Mouse (Mus musculus): ENCODE measurements at regions not wholly inside any gene's neighbourhood (a gene's known extent, or its start where the extent isn't known, plus 50 kb on each side); places are given as distances from the start of the nearest gene placed in this dataset.

DNA sequence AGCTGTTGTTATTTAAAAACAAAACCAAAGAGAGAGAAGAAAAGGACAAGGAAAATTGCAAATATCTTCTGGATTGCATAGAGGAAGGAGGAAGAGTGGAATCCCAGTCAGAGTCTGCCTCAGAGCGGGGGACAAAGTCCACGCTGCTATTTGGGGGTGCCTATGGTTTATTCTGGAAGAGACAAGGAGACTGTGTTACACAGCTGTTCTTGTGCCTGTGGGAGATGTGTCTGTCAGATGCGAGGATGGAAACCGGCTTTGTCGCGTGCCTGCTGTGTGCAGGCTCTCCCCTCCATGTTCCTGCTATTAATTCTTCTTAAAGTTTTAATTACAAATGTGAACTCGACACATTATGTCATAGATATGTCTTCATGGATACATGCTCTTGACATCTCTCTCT is 582.7 kb upstream of the Nrp1 start:
- H3K4me3 ChIP-seq = no peak overlapping the region
- no peaks in the 10 kb centered on the region for H3K27me3 ChIP-seq (ENCODE audit: control insufficient read depth, insufficient read depth, insufficient read length)
- no peak for TF ChIP-seq POLR2AphosphoS2 (IDR thresholded peaks at IDR 0.05; ENCODE audit: insufficient read length, low read depth)
- no peak for TF ChIP-seq MYOG (IDR thresholded peaks at IDR 0.05; ENCODE audit: control insufficient read depth in 1 of 3, insufficient read depth in 1 of 3, insufficient read length in 2 of 3, low read depth in 2 of 3)
- TF ChIP-seq POLR2A (IDR thresholded peaks at IDR 0.05; ENCODE audit: insufficient read length, low read depth) = no peak
- TF ChIP-seq REST (IDR thresholded peaks at IDR 0.05; ENCODE audit: insufficient read depth, insufficient read length) = no peak
- TF ChIP-seq USF1 (IDR thresholded peaks at IDR 0.05; ENCODE audit: low read depth) = no peak
- no peak for TF ChIP-seq SRF (IDR thresholded peaks at IDR 0.05; ENCODE audit: control insufficient read depth, insufficient read length, low read depth)
- TF ChIP-seq TCF12 (IDR thresholded peaks at IDR 0.05; ENCODE audit: insufficient read depth, poor library complexity, severe bottlenecking) = no peak
- no peak for TF ChIP-seq E2F4 (IDR thresholded peaks at IDR 0.05; ENCODE audit: insufficient read depth)
- no peak for TF ChIP-seq CEBPB (IDR thresholded peaks at IDR 0.05; ENCODE audit: insufficient read depth, poor library complexity, severe bottlenecking)
- TF ChIP-seq MAX (IDR thresholded peaks at IDR 0.05; ENCODE audit: low read depth) = no peak
- no peak for TF ChIP-seq TCF3 (IDR thresholded peaks at IDR 0.05; ENCODE audit: insufficient read length, low read depth)
- no peak for TF ChIP-seq MYOD1 (IDR thresholded peaks at IDR 0.05; ENCODE audit: control insufficient read depth in 1 of 3, insufficient read length in 2 of 3, low read depth in 2 of 3)
- H3ac ChIP-seq (ENCODE audit: control insufficient read depth, insufficient read length) = no peak overlapping the region
- no peaks in the 10 kb centered on the region for H3K36me3 ChIP-seq (ENCODE audit: control insufficient read depth, insufficient read depth)
- H3K4me2 ChIP-seq (ENCODE audit: low read depth) = no peak overlapping the region
- H3K79me2 ChIP-seq (ENCODE audit: control insufficient read depth, insufficient read depth) = no peaks in the 10 kb centered on the region

DNA sequence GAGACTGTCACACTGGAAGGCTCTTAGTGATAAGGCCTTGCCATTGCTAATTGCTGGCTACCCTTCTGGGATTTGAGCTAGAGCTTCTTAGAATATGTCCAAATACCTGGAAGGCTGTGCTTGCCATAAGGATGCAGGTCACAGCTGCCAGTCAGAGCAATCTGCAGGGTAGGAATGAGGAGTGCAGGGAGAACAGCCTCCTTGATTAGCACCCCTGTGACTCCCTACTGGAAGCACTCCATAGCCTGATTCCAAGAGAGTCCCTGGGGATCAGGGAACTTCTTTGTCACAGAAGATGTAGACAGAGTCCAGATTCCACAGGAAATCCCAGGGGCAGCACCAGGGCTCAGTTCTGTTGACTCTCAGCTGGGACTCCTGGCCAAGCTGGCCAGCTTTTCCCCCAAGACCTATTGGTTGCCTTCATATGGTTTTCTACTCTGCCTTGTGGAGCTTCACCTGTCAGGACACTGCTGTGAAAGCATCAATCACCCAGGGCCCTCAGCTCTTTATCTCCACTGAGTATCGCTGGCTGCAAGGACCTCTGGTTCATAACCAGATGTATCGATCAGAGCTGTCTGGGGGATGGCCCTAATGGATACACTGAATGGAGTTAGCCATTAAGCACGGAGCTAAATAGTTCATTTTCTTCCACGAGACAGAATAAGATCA is 579.9 kb upstream of the Nrp1 start:
- TF ChIP-seq POLR2A (IDR thresholded peaks at IDR 0.05; ENCODE audit: insufficient read length, low read depth) (no peak), SRF (IDR thresholded peaks at IDR 0.05; ENCODE audit: control insufficient read depth, insufficient read length, low read depth) (no peak), MYOD1 (IDR thresholded peaks at IDR 0.05; ENCODE audit: control insufficient read depth in 1 of 3, insufficient read length in 2 of 3, low read depth in 2 of 3) (no peak), POLR2AphosphoS2 (IDR thresholded peaks at IDR 0.05; ENCODE audit: insufficient read length, low read depth) (no peak), E2F4 (IDR thresholded peaks at IDR 0.05; ENCODE audit: insufficient read depth) (no peak), USF1 (IDR thresholded peaks at IDR 0.05; ENCODE audit: low read depth) (no peak), TCF12 (IDR thresholded peaks at IDR 0.05; ENCODE audit: insufficient read depth, poor library complexity, severe bottlenecking) (no peak)
- no peak overlapping the region for H3ac ChIP-seq (ENCODE audit: control insufficient read depth, insufficient read length)

DNA sequence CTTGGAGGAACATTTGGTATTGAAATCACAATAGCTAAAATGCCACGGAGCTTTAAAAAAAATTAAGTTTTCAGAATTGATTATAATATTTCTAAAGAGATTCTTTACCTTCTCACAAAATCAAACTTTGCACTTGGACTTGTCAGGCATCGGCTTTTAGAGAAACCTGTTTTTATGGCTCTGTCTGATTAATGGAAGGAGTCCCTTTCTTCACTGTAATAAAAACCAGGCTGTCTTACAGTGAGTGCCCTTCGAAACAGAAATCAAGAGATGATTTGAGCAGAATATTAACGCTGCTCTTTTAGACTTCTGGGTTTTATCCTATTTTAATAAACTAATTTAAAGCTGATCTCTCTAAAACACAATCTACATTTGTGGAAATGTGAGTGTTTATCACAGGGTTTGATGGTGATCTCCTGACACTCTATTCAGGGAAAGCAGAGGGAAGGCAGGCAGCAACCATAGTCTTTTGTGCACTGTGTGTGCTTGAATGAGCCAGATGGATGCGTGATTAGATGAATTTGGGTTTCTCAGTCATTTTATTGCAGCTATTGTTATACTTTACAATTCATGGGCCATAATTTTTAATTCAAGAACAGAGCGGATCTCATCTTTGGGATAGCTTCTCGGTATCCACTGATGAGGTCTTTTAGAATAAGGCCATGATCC is 579.2 kb upstream of the Nrp1 start:
- H3ac ChIP-seq (ENCODE audit: control insufficient read depth, insufficient read length) = no peak overlapping the region

More for the DNA sequence above, 579.9 kb upstream of the Nrp1 start:
- H3K79me2 ChIP-seq (ENCODE audit: control insufficient read depth, insufficient read depth) = no peaks in the 10 kb centered on the region
- no peaks in the 10 kb centered on the region for H3K27me3 ChIP-seq (ENCODE audit: control insufficient read depth, insufficient read depth, insufficient read length)
- H3K4me3 ChIP-seq = no peak overlapping the region
- no peak overlapping the region for H3K4me2 ChIP-seq (ENCODE audit: low read depth)
- H3K36me3 ChIP-seq (ENCODE audit: control insufficient read depth, insufficient read depth) = no peaks in the 10 kb centered on the region

DNA sequence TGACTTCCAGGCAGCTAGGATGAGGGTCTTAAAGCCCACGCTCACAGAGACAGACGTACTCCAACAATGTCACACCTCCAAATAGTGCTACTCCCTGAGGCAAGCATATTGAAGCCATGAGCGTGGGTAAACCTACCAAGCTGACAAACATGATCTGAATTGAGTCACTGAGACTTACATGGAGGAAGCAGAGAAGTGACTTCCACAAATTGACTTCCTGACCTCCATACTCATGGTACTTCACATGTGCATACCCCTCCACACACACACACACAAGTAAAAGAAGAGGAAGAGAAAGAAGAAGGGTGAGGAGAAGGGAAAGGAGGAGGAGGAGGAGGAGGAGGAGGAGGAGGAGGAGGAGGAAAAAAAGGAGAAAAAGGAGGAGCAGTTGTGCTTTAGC is 577.8 kb upstream of the Nrp1 start:
- Histone ChIP-seq H3K36me3 (ENCODE audit: control insufficient read depth, insufficient read depth) (no peaks in the 10 kb centered on the region), H3K27me3 (ENCODE audit: control insufficient read depth, insufficient read depth, insufficient read length) (no peaks in the 10 kb centered on the region), H3K4me3 (no peak overlapping the region), H3ac (ENCODE audit: control insufficient read depth, insufficient read length) (no peak overlapping the region), H3K79me2 (ENCODE audit: control insufficient read depth, insufficient read depth) (no peaks in the 10 kb centered on the region), H3K4me2 (ENCODE audit: low read depth) (no peak overlapping the region)
- TF ChIP-seq USF1 (IDR thresholded peaks at IDR 0.05; ENCODE audit: low read depth) (no peak), MYOG (IDR thresholded peaks at IDR 0.05; ENCODE audit: control insufficient read depth in 1 of 3, insufficient read depth in 1 of 3, insufficient read length in 2 of 3, low read depth in 2 of 3) (no peak), POLR2A (IDR thresholded peaks at IDR 0.05; ENCODE audit: insufficient read length, low read depth) (no peak)

More for the DNA sequence above, 579.2 kb upstream of the Nrp1 start:
- no peaks in the 10 kb centered on the region for H3K79me2 ChIP-seq (ENCODE audit: control insufficient read depth, insufficient read depth)
- H3K4me2 ChIP-seq (ENCODE audit: low read depth) = no peak overlapping the region
- TF ChIP-seq MYOG (IDR thresholded peaks at IDR 0.05; ENCODE audit: control insufficient read depth in 1 of 3, insufficient read depth in 1 of 3, insufficient read length in 2 of 3, low read depth in 2 of 3) (no peak), SRF (IDR thresholded peaks at IDR 0.05; ENCODE audit: control insufficient read depth, insufficient read length, low read depth) (no peak), CEBPB (IDR thresholded peaks at IDR 0.05; ENCODE audit: insufficient read depth, poor library complexity, severe bottlenecking) (no peak), REST (IDR thresholded peaks at IDR 0.05; ENCODE audit: insufficient read depth, insufficient read length) (no peak), TCF3 (IDR thresholded peaks at IDR 0.05; ENCODE audit: insufficient read length, low read depth) (no peak), POLR2A (IDR thresholded peaks at IDR 0.05; ENCODE audit: insufficient read length, low read depth) (no peak), E2F4 (IDR thresholded peaks at IDR 0.05; ENCODE audit: insufficient read depth) (no peak), USF1 (IDR thresholded peaks at IDR 0.05; ENCODE audit: low read depth) (no peak)
- no peaks in the 10 kb centered on the region for H3K27me3 ChIP-seq (ENCODE audit: control insufficient read depth, insufficient read depth, insufficient read length)
- H3K4me3 ChIP-seq = no peak overlapping the region
- H3K36me3 ChIP-seq (ENCODE audit: control insufficient read depth, insufficient read depth) = no peaks in the 10 kb centered on the region

DNA sequence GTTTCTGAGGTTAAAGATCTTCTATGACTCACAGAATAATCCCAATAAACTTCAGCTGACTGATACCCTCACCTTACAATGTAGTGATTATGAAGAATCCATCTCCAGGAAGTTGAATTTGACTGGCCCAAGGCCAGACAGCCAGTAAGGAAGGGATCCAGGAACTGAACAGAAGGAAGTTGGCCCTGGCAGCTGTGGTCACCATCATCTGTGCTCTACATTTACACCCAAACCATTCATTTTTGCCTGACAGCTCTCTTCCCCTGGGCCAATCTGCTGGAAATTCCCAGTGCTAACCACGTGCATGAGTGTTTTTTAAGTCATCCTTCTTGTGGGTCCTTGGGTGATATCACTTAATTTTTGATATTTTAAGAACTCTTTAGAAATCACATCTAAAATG is 577.4 kb upstream of the Nrp1 start:
- no peak overlapping the region for H3ac ChIP-seq (ENCODE audit: control insufficient read depth, insufficient read length)
- no peak overlapping the region for H3K4me2 ChIP-seq (ENCODE audit: low read depth)
- H3K36me3 ChIP-seq (ENCODE audit: control insufficient read depth, insufficient read depth) = no peaks in the 10 kb centered on the region
- no peak overlapping the region for H3K4me3 ChIP-seq
- H3K27me3 ChIP-seq (ENCODE audit: control insufficient read depth, insufficient read depth, insufficient read length) = no peaks in the 10 kb centered on the region
- H3K79me2 ChIP-seq (ENCODE audit: control insufficient read depth, insufficient read depth) = no peaks in the 10 kb centered on the region
- TF ChIP-seq TCF3 (IDR thresholded peaks at IDR 0.05; ENCODE audit: insufficient read length, low read depth) (no peak), POLR2AphosphoS2 (IDR thresholded peaks at IDR 0.05; ENCODE audit: insufficient read length, low read depth) (no peak), SRF (IDR thresholded peaks at IDR 0.05; ENCODE audit: control insufficient read depth, insufficient read length, low read depth) (no peak), MYOG (IDR thresholded peaks at IDR 0.05; ENCODE audit: control insufficient read depth in 1 of 3, insufficient read depth in 1 of 3, insufficient read length in 2 of 3, low read depth in 2 of 3) (no peak), MAX (IDR thresholded peaks at IDR 0.05; ENCODE audit: low read depth) (no peak), E2F4 (IDR thresholded peaks at IDR 0.05; ENCODE audit: insufficient read depth) (no peak), CEBPB (IDR thresholded peaks at IDR 0.05; ENCODE audit: insufficient read depth, poor library complexity, severe bottlenecking) (no peak), POLR2A (IDR thresholded peaks at IDR 0.05; ENCODE audit: insufficient read length, low read depth) (no peak), TCF12 (IDR thresholded peaks at IDR 0.05; ENCODE audit: insufficient read depth, poor library complexity, severe bottlenecking) (no peak), REST (IDR thresholded peaks at IDR 0.05; ENCODE audit: insufficient read depth, insufficient read length) (no peak), USF1 (IDR thresholded peaks at IDR 0.05; ENCODE audit: low read depth) (no peak), MYOD1 (IDR thresholded peaks at IDR 0.05; ENCODE audit: control insufficient read depth in 1 of 3, insufficient read length in 2 of 3, low read depth in 2 of 3) (no peak)

Measured in myocyte (in vitro differentiated cells).